Mouse (Mus musculus): ENCODE results near the gene D1Ertd622e.

DNA sequence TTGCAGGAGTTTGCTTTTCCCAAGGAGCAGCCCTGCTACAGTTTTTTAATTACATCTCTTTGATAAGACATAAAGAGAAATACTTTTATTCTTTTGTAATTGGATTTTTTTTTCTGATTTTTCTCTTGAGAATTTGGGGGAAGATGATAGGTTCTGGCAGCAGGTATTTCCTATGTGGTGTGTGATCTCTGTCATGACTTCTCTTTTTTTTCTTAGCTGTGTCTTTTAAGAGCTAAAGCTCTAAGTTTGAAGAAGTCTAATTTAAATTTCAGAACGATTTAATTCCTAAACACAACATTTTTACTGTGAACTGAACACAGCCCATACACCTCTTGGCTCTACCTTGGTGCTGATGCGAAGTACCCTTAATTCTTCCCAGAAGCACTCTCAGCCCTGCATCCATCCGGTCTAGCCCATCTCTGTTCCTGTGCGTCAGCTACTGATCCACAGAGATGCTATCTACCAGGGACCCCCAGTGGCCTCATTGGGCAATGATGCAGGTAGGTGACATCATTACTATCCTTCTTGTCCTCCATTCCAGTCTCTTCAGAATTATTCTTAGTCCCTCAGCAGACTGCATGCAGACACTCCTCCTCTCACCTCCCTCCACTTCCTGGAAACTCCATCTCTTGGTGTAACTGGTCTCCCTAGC lies 14.8 kb upstream of the D1Ertd622e start:
- TF ChIP-seq CTCF (IDR thresholded peaks at IDR 0.05; ENCODE audit: extremely low read depth, insufficient read length, insufficient replicate concordance, low read depth, low read length) (no peak), POLR2A (IDR thresholded peaks at IDR 0.05; ENCODE audit: low read depth, low read length) (no peak)
